Mouse (Mus musculus): Measurements from ENCODE around the gene Smim27. TPM values are rescaled to one million over a fixed set of nuclear protein-coding genes. Genes with fewer than 3 reads are reported as not detected.

Gene Smim27
- polyA plus RNA-seq, 1 experiment: 6.2 TPM

GRCm38 (mm10) chr4:40233062-40233664, 36.2 kb upstream of the Smim27 start:
- TF ChIP-seq CEBPB (IDR thresholded peaks at IDR 0.05; ENCODE audit: insufficient read depth, poor library complexity, severe bottlenecking) (no peak), SRF (IDR thresholded peaks at IDR 0.05; ENCODE audit: control insufficient read depth, insufficient read length, low read depth) (no peak), POLR2A (IDR thresholded peaks at IDR 0.05; ENCODE audit: insufficient read length, low read depth) (no peak), E2F4 (IDR thresholded peaks at IDR 0.05; ENCODE audit: insufficient read depth) (no peak), TCF12 (IDR thresholded peaks at IDR 0.05; ENCODE audit: insufficient read depth, poor library complexity, severe bottlenecking) (no peak), MAX (IDR thresholded peaks at IDR 0.05; ENCODE audit: low read depth) (no peak), TCF3 (IDR thresholded peaks at IDR 0.05; ENCODE audit: insufficient read length, low read depth) (no peak), POLR2AphosphoS2 (IDR thresholded peaks at IDR 0.05; ENCODE audit: insufficient read length, low read depth) (no peak)
- no peak overlapping the region for H3K4me2 ChIP-seq (ENCODE audit: low read depth)
- H3ac ChIP-seq (ENCODE audit: control insufficient read depth, insufficient read length): no peak overlapping the region
- H3K27me3 ChIP-seq (ENCODE audit: control insufficient read depth, insufficient read depth, insufficient read length): no peaks in the 10 kb centered on the region
- no peaks in the 10 kb centered on the region for H3K36me3 ChIP-seq (ENCODE audit: control insufficient read depth, insufficient read depth)
- no peak overlapping the region for H3K4me3 ChIP-seq
- H3K79me2 ChIP-seq (ENCODE audit: control insufficient read depth, insufficient read depth): no peaks in the 10 kb centered on the region

DNA sequence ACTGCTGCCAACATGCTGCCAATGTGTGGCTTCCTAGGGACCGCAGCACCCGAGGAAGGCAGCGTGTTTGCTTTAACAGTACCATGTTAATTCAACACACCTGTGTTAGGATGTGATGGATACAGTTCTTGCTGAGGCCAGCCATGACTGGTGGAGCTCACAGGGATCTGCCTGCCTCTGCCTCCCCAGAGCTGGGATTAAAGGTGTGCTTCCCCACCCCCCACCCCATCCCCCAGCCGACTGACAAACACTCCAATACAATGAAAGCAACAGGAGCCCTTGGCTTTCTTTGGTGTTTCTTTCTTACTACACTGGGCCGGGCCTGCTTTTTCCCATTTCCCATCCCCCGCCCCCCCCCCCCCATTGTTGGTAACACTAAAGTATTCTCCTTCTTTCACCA, 35.1 kb upstream of the Smim27 start:
- no peaks in the 10 kb centered on the region for H3K27me3 ChIP-seq (ENCODE audit: control insufficient read depth, insufficient read depth, insufficient read length)
- no peak for TF ChIP-seq SRF (IDR thresholded peaks at IDR 0.05; ENCODE audit: control insufficient read depth, insufficient read length, low read depth)
- no peak overlapping the region for H3K4me2 ChIP-seq (ENCODE audit: low read depth)
- H3K36me3 ChIP-seq (ENCODE audit: control insufficient read depth, insufficient read depth): no peaks in the 10 kb centered on the region
- H3K4me3 ChIP-seq: no peak overlapping the region
- no peaks in the 10 kb centered on the region for H3K79me2 ChIP-seq (ENCODE audit: control insufficient read depth, insufficient read depth)
- H3ac ChIP-seq (ENCODE audit: control insufficient read depth, insufficient read length): no peak overlapping the region

GRCm38 (mm10) chr4:40236829-40237228, 32.5 kb upstream of the Smim27 start:
- H3K4me3 ChIP-seq: no peak overlapping the region
- no peak overlapping the region for H3ac ChIP-seq (ENCODE audit: control insufficient read depth, insufficient read length)
- no peaks in the 10 kb centered on the region for H3K36me3 ChIP-seq (ENCODE audit: control insufficient read depth, insufficient read depth)
- H3K79me2 ChIP-seq (ENCODE audit: control insufficient read depth, insufficient read depth): no peaks in the 10 kb centered on the region
- H3K27me3 ChIP-seq (ENCODE audit: control insufficient read depth, insufficient read depth, insufficient read length): no peaks in the 10 kb centered on the region
- TF ChIP-seq E2F4 (IDR thresholded peaks at IDR 0.05; ENCODE audit: insufficient read depth): no peak
- TF ChIP-seq MYOG (IDR thresholded peaks at IDR 0.05; ENCODE audit: control insufficient read depth in 1 of 3, insufficient read depth in 1 of 3, insufficient read length in 2 of 3, low read depth in 2 of 3): no peak
- TF ChIP-seq USF1 (IDR thresholded peaks at IDR 0.05; ENCODE audit: low read depth): no peak
- TF ChIP-seq MAX (IDR thresholded peaks at IDR 0.05; ENCODE audit: low read depth): no peak
- TF ChIP-seq POLR2A (IDR thresholded peaks at IDR 0.05; ENCODE audit: insufficient read length, low read depth): no peak
- H3K4me2 ChIP-seq (ENCODE audit: low read depth): no peak overlapping the region

GRCm38 (mm10) chr4:40238483-40239408, 30.6 kb upstream of the Smim27 start:
- TF ChIP-seq MAX (IDR thresholded peaks at IDR 0.05; ENCODE audit: low read depth): no peak
- peak overlapping the region; percentile 76 for H3K4me2 ChIP-seq (ENCODE audit: low read depth)
- peak overlapping the region; percentile 66 for H3K4me3 ChIP-seq
- no peak overlapping the region for H3ac ChIP-seq (ENCODE audit: control insufficient read depth, insufficient read length)
- H3K27me3 ChIP-seq (ENCODE audit: control insufficient read depth, insufficient read depth, insufficient read length): no peaks in the 10 kb centered on the region
- no peaks in the 10 kb centered on the region for H3K36me3 ChIP-seq (ENCODE audit: control insufficient read depth, insufficient read depth)
- no peaks in the 10 kb centered on the region for H3K79me2 ChIP-seq (ENCODE audit: control insufficient read depth, insufficient read depth)

GRCm38 (mm10) chr4:40239409-40240271, 29.7 kb upstream of the Smim27 start, which contains the start of gene Ddx58:
Gene Ddx58, minus strand, starts transcription at chr4:40239828.
- H3K4me2 ChIP-seq (ENCODE audit: low read depth): peak within 1 kb of the TSS; percentile 76
- no peaks in the 10 kb centered on the region for H3K27me3 ChIP-seq (ENCODE audit: control insufficient read depth, insufficient read depth, insufficient read length)
- TF ChIP-seq POLR2AphosphoS2 (IDR thresholded peaks at IDR 0.05; ENCODE audit: insufficient read length, low read depth) (no peak), MYOD1 (IDR thresholded peaks at IDR 0.05; ENCODE audit: control insufficient read depth in 1 of 3, insufficient read length in 2 of 3, low read depth in 2 of 3) (no peak), MYOG (IDR thresholded peaks at IDR 0.05; ENCODE audit: control insufficient read depth in 1 of 3, insufficient read depth in 1 of 3, insufficient read length in 2 of 3, low read depth in 2 of 3) (no peak)
- no peaks in the 10 kb centered on the region for H3K36me3 ChIP-seq (ENCODE audit: control insufficient read depth, insufficient read depth)
- H3K79me2 ChIP-seq (ENCODE audit: control insufficient read depth, insufficient read depth): no peaks in the 10 kb centered on the region
- H3K4me3 ChIP-seq: peak within 1 kb of the TSS; percentile 66
- H3ac ChIP-seq (ENCODE audit: control insufficient read depth, insufficient read length): no peak within 1 kb of the TSS
